Mouse (Mus musculus): Measurements from ENCODE around the gene Lrp1.

Lrp1 gene

DNA sequence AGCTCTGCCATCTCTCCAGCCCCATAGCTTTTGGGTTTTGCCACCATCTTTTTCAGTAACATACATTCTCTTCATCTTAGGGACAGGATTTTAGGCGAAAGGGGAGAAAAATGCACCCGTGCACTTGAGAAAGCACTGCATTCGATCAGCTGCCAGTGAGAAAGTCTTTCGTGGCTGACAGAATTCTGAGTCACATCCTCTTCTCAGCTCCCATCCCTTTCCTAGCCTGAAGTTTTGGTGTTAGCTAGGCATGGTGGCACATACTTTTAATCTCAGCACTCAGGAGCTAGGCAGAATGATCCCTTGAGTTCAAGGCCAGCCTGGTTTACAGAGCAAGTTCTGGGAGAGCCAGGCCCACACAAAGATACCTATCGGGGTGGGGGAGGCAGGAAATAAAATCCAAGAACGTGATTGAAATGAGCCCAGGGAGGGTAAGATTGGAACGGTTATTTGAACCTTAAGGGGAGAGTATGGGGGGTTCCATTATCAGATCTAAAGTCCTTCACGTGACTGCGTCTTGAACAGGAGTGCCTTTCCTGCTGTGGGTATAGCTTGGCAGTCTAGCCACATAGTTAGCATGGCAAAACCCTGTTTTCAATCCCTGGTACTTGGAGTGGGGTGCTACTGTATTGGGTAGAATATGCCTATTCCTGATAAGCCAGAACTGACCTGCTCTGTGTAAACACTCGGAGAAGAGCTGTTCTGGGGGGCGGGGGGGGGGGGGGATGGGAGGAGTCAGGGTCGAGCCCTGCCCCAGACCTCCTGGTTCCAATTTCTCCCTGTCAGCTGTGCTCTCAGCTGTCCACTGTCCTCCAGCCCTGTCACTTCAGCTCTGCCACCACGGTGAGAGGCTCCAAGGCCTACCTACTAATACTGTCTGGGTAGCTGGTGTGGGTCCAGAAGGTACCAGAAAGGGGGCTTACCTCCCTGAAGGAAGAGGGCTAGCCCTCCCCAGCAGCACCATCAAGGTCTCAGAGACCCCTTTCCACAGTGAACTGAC, 119.8 kb downstream of the Lrp1 start, which contains the start of gene Stac3:
Gene Stac3 (plus strand): TSS at position 793 of the 1,000 bp plus-strand sequence.
- no peak for DNase-seq (ENCODE audit: low spot score)

DNA sequence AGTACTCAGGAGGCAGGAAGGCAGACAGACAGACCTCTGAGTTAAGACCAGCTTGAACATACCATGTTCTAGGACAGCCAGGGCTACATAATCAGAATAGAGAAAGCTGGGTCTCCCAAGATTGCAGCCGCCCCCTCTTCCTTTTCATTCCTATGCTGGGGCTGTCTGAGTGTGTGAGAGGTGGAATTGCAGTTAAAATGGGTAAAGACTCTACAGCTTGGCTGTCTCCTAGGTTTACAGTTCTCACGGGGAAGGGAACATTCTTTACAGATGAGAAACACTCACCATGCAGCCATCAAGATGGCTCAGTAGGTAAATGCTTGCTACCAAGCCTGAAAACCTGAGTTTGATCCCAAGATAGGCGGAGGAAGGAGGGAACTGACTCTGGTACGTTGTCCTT, 120.9 kb downstream of the Lrp1 start:
- no peak for DNase-seq (ENCODE audit: low spot score)

DNA sequence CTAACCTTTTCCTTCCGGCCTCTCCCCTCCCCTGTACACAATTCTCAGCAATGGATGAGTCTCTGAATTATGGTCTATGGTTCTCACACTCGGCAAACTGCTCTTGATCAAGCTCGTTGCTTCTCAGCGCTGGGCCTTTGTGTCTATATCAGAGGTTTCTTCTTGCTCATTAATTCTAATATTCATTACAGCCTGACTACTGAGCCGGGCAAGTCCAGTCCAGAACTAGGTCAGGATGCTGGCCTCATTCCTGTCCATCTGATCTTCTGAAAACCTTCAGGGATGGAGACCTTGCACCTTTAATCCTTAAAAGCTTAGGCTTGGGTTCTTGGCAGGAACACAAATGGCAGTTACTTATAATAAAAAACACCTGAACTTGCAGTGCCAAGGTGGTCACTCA, 121.4 kb downstream of the Lrp1 start:
- no peak for DNase-seq (ENCODE audit: low spot score)

DNA sequence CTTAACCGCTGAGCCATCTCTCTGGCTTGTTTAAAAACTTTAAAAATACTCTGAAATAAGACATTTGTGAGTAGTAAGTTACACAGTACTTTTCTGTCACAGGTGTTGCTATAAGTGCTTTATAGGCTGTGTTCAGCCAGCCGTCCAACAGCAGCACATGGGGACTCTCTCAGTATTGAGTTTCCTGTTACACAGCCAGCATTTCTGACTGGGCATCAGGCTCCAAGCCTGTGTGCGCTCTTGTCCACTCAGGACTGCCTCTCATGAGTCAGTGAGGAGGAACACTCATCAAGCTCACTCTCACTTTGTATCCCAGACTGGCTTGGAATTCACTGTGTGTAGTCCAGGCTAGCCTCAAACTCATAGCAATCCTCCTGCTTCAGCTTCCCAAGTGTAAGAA, 124.8 kb downstream of the Lrp1 start:
- no peak for DNase-seq (ENCODE audit: low spot score)

DNA sequence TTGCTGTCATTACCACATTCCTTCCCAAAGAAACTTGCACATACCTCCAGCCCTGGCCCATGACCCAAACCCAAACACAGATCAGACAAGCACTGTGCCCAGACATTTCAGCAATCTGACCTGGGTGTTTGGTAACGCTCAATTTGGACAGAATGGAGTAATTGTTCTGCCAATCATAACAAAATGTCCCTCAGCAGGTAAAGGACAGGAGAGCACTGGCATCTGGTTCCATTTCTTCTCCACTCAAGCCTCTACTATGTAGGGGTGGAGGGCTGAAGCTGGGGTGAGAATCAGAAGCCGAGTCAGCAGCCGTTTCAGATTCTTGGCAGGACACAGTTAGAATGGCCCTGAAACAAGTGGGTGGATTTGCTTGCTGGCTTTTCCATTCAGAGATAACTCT, 128.8 kb downstream of the Lrp1 start:
- no peak for DNase-seq (ENCODE audit: low spot score)

DNA sequence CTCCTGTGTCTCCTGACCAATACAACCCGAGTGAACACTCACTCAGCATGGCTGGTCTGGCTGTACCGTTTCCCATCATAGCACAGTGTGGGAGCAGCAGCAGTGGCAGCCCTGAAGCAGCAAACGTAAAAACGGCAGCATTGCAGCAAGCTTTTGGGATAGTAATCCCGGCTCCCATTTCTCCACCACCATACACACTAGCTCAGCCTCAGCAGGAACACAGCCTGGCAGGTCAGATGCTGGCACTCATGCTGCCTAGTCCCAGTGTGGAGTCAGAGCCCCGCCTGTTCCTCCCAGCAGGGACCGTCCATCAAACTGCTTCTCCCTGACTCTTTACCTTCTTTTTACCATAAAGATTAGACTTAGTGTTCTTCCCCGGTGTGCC, 129.8 kb downstream of the Lrp1 start:
- no peak for DNase-seq (ENCODE audit: low spot score)

DNA sequence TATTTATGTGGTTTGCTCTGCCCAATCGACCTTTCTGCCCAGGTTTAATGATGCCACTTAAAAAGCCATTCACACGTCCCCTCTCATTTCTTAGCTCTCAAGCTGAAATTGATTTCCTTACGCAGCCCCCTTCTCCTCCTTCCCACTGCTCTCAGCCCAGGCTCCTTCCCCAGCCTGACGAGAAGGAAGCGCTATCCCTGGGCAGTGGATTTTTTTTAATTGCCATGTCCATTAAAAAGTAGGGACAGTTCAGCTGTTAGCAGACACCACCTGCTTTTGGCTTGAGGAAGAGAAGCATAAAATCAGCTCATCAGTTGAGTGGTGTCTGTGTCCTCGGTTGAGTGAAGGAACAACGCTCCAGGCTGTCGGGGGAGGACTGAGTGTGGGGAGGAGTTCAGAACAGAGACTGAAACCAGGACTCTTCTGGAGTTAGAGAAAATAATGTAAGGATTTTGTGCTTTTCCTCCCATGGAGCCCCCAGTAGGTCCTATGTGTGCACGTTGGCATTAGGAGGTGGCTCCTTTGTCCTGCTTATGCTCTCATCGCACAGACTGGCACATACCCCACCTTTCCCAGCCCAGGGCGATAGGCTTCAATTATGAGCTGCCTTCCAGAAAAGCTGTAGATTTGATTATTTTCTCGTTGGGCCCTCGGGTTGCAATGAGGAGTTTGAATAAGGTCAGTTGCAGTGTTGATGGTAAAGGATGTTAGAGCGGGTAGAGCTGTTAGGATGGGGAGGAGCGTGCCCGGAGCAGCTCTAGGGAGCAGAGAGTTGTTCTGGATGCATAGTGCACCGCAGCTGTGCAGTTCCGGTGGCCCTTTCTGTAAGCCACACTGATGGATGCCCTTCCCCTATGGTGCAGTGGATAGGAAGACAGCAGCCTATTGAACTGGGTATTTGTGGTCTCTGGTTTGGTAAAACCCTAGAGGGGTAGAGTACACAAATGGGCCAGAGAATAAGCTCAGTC, 130.5 kb downstream of the Lrp1 start:
- DNase-seq (ENCODE audit: low spot score) = no peak

DNA sequence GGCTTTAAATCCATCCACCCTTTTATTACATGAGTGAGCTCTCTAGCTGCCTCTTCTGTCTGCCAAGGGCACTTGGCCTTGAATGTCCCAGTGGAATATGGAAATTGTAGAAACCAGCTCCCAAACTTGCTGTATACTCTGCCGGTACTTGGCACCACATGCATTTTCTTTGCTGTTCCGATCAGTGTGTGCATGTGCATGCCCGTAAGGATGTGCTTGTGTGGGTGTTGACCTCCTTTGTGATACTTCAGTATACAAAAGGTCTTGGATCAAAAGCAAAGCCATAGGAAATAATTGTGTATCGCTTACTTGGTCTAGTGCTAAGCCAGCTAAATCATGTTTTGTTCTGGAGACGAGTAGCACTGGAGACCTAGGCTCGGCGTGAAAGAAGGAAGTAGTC, 132.1 kb downstream of the Lrp1 start:
- DNase-seq (ENCODE audit: low spot score) = no peak
